Mouse (Mus musculus): ENCODE data around the gene Cabp1. TPM values are rescaled to one million over a fixed set of nuclear protein-coding genes. Genes with fewer than 3 reads are reported as not detected.
A peak's percentile ranks its signal among the peaks of the same experiment; 100 is the strongest.

The Cabp1 gene
- polyA plus RNA-seq, 1 experiment from 2014 or later, result 1.5 TPM

DNA sequence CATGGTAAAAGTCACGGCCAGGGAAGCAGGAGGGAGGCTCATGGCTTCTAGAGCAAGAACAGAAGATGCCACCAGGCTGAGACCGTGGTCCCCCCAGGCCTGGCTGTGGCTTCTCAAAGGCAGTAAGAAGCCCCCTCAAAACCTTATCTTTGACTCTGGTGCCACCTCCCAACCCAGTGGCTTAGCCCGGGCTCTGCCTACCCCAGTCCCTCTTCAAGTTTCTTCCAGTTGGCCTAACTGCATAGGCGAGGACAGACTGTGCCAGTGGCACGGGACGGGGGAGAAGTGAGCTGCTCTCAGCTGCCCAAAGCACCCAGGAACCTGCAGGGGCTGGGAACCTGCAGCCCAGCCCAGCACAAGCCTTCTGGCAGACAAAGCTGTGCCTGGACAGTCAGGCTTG lies 69.5 kb downstream of the Cabp1 start:
- Histone ChIP-seq H3K9me3 (no peaks in the 10 kb centered on the region), H3K4me1 (replicated peaks) (peaks cover 14% of the 10 kb centered on the region; the same call in 1 of the 2 replicates), H3K36me3 (peaks cover 18% of the 10 kb centered on the region), H3K27ac (no peak overlapping the region), H3K4me2 (replicated peaks) (no peak overlapping the region), H3K4me3 (replicated peaks) (no peak overlapping the region), H3K9ac (no peak overlapping the region), H3K27me3 (replicated peaks) (no peaks in the 10 kb centered on the region)
- ATAC-seq, result peak; percentile 21
- 92% methylated on average over 6 of the region's 6 CpGs for WGBS

GRCm38 (mm10) chr5:115120978-115121377 lies 73.2 kb downstream of the Cabp1 start:
- Histone ChIP-seq H3K4me2 (replicated peaks) (no peak overlapping the region), H3K27me3 (replicated peaks) (no peaks in the 10 kb centered on the region), H3K4me1 (replicated peaks) (peaks cover 17% of the 10 kb centered on the region), H3K9me3 (no peaks in the 10 kb centered on the region), H3K4me3 (replicated peaks) (no peak overlapping the region), H3K36me3 (peaks cover 17% of the 10 kb centered on the region), H3K9ac (no peak overlapping the region), H3K27ac (no peak overlapping the region)
- ATAC-seq, result no peak
- WGBS, result 81% methylated on average over 5 of the region's 5 CpGs

- Histone ChIP-seq H3K27ac (peak within 1 kb of the TSS; percentile 78), H3K9ac (peak within 1 kb of the TSS; percentile 98), H3K9me3 (no peaks in the 10 kb centered on the region), H3K36me3 (peaks cover 12% of the 10 kb centered on the region; the same call in 1 of the 2 replicates), H3K4me2 (replicated peaks) (peak within 1 kb of the TSS; percentile 83), H3K4me1 (replicated peaks) (peaks cover 5% of the 10 kb centered on the region), H3K4me3 (replicated peaks) (peak within 1 kb of the TSS; percentile 98), H3K27me3 (replicated peaks) (no peaks in the 10 kb centered on the region)
- ATAC-seq, result peak; percentile 97
- under 1% methylated on average over 39 of the region's 39 CpGs for WGBS
These were observed 75.1 kb downstream of the Cabp1 start, which contains the start of gene Acads for GRCm38 (mm10) chr5:115118961-115119570. Acads (minus strand) TSS chr5:115119346.

Other genes with a start within 250 kb of the Cabp1 start
- 18.0 and 18.6 TPM in 2 replicates for gene Hnf1a, start 223.3 kb downstream of the Cabp1 start, polyA plus RNA-seq (2015; fragmentation: Nextera tagmentation; extraction: Ambion mirVana)
- 16.8 and 23.6 TPM in 2 replicates for gene Sppl3, start 183.2 kb downstream of the Cabp1 start, polyA plus RNA-seq (2015; fragmentation: Nextera tagmentation; extraction: Ambion mirVana)
- 24.9 and 30.2 TPM in 2 replicates for gene Gm10401, start 96.1 kb downstream of the Cabp1 start, polyA plus RNA-seq (2015; fragmentation: Nextera tagmentation; extraction: Ambion mirVana)
- 119 and 122 TPM in 2 replicates for gene Acads, start 75.0 kb downstream of the Cabp1 start, polyA plus RNA-seq (2015; fragmentation: Nextera tagmentation; extraction: Ambion mirVana)
- gene Unc119b, start 59.4 kb downstream of the Cabp1 start, polyA plus RNA-seq (2015; fragmentation: Nextera tagmentation; extraction: Ambion mirVana), result 25.7 and 26.6 TPM in 2 replicates
- 89.9 and 113 TPM in 2 replicates for gene Mlec, start 36.2 kb downstream of the Cabp1 start, polyA plus RNA-seq (2015; fragmentation: Nextera tagmentation; extraction: Ambion mirVana)
- 126 and 128 TPM in 2 replicates for gene Pop5, start 41.5 kb upstream of the Cabp1 start, polyA plus RNA-seq (2015; fragmentation: Nextera tagmentation; extraction: Ambion mirVana)
- 119 and 120 TPM in 2 replicates for gene Rnf10, start 78.5 kb upstream of the Cabp1 start, polyA plus RNA-seq (2015; fragmentation: Nextera tagmentation; extraction: Ambion mirVana)
- 62.1 and 65.1 TPM in 2 replicates for gene Coq5, start 85.3 kb upstream of the Cabp1 start, polyA plus RNA-seq (2015; fragmentation: Nextera tagmentation; extraction: Ambion mirVana)
- gene Dynll1, start 106.6 kb upstream of the Cabp1 start, polyA plus RNA-seq (2015; fragmentation: Nextera tagmentation; extraction: Ambion mirVana), result 1,297 TPM in 2 replicates
- 217 and 220 TPM in 2 replicates for gene Srsf9, start 132.8 kb upstream of the Cabp1 start, polyA plus RNA-seq (2015; fragmentation: Nextera tagmentation; extraction: Ambion mirVana)
- gene Gatc, start 146.8 kb upstream of the Cabp1 start, polyA plus RNA-seq (2015; fragmentation: Nextera tagmentation; extraction: Ambion mirVana), result 24.8 and 24.9 TPM in 2 replicates
- gene Triap1, start 146.8 kb upstream of the Cabp1 start, polyA plus RNA-seq (2015; fragmentation: Nextera tagmentation; extraction: Ambion mirVana), result 62.7 and 66.3 TPM in 2 replicates
- 1,187 and 1,356 TPM in 2 replicates for gene Cox6a1, start 154.6 kb upstream of the Cabp1 start, polyA plus RNA-seq (2015; fragmentation: Nextera tagmentation; extraction: Ambion mirVana)
- gene Msi1, start 235.2 kb upstream of the Cabp1 start, polyA plus RNA-seq (2015; fragmentation: Nextera tagmentation; extraction: Ambion mirVana), result 8.7 and 10.4 TPM in 2 replicates

Data from intestine, embryonic 15.5 days (tissue).